Comparison of ENCODE assay signal across 8 mouse cellular contexts in genomic region chr8:88697642-88698031, GRCm38 (mm10). TPM values are rescaled to one million over a fixed set of nuclear protein-coding genes. Genes with fewer than 3 reads are reported as not detected.
DNase-seq lines count a peak whose midpoint lies in the region; ATAC-seq and TF ChIP-seq lines count a peak whose summit lies in the region.

No protein-coding gene starts in this region.

- TF ChIP-seq EP300 in ES-Bruce4 (IDR thresholded peaks at IDR 0.05; ENCODE audit: insufficient read depth, low read depth, low read length): no peak
- no peak for TF ChIP-seq EP300 in heart, postnatal 0 days (IDR thresholded peaks at IDR 0.05; ENCODE audit: low read depth)

- H3K9me3 ChIP-seq in ES-Bruce4 (replicated peaks; ENCODE audit: control insufficient read depth, insufficient read depth, low read length, poor library complexity, severe bottlenecking): no peaks in the 10 kb centered on the region
- H3K9me3 ChIP-seq in heart, postnatal 0 days (replicated peaks; ENCODE audit: control insufficient read depth, low read length): no peaks in the 10 kb centered on the region
- H3K9me3 ChIP-seq in liver, embryonic 13.5 days (replicated peaks): no peaks in the 10 kb centered on the region
- H3K9me3 ChIP-seq in stomach, embryonic 15.5 days: no peaks in the 10 kb centered on the region

- TF ChIP-seq CTCF in ES-Bruce4 (IDR thresholded peaks at IDR 0.05; ENCODE audit: low read depth, low read length): no peak
- no peak for TF ChIP-seq CTCF in heart, postnatal 0 days (IDR thresholded peaks at IDR 0.05; ENCODE audit: low read depth)

- H3K27me3 ChIP-seq in ES-Bruce4 (ENCODE audit: control insufficient read depth, insufficient read depth, low read length, poor library complexity, severe bottlenecking): no peaks in the 10 kb centered on the region
- no peaks in the 10 kb centered on the region for H3K27me3 ChIP-seq in heart, postnatal 0 days (ENCODE audit: control insufficient read depth, insufficient read depth, low read length)
- no peaks in the 10 kb centered on the region for H3K27me3 ChIP-seq in liver, embryonic 13.5 days
- no peaks in the 10 kb centered on the region for H3K27me3 ChIP-seq in stomach, embryonic 15.5 days (replicated peaks)

- no peak overlapping the region for H3K27ac ChIP-seq in ES-Bruce4 (ENCODE audit: insufficient read depth, low read length)
- peak overlapping the region; percentile 86 for H3K27ac ChIP-seq in heart, postnatal 0 days (ENCODE audit: low read depth)
- H3K27ac ChIP-seq in liver, embryonic 13.5 days: peak overlapping the region; percentile 76; the same call in 1 of the 2 replicates
- peak overlapping the region; percentile 82 for H3K27ac ChIP-seq in stomach, embryonic 15.5 days

- no peaks in the 10 kb centered on the region for H3K36me3 ChIP-seq in ES-Bruce4 (ENCODE audit: control insufficient read depth, insufficient read depth, low read length, poor library complexity, severe bottlenecking)
- no peaks in the 10 kb centered on the region for H3K36me3 ChIP-seq in heart, postnatal 0 days (replicated peaks; ENCODE audit: control insufficient read depth, insufficient read depth, low read length)
- H3K36me3 ChIP-seq in liver, embryonic 13.5 days: no peaks in the 10 kb centered on the region
- no peaks in the 10 kb centered on the region for H3K36me3 ChIP-seq in stomach, embryonic 15.5 days

- TF ChIP-seq POLR2A in ES-Bruce4 (IDR thresholded peaks at IDR 0.05; ENCODE audit: insufficient read depth, low read length): no peak

- WGBS in heart, postnatal 0 days: 7% methylated on average over 4 of the region's 4 CpGs
- WGBS in liver, embryonic 13.5 days (ENCODE audit: insufficient replicate concordance): 13% methylated on average over 4 of the region's 4 CpGs
- 18% methylated on average over 4 of the region's 4 CpGs for WGBS in stomach, embryonic 15.5 days

- DNase-seq in kidney, adult 11 months: peak; percentile 26
- no peak for DNase-seq in kidney, postnatal 14 days
- DNase-seq in cerebellum, postnatal 10 days: peak; percentile 59 to 66
- peak; percentile 36 for DNase-seq in heart, postnatal 0 days (ENCODE audit: low spot score)
- DNase-seq in liver, embryonic 13.5 days: no peak
- no peak for DNase-seq in layer of hippocampus, postnatal 25 days (ENCODE audit: extremely low spot score in 1 of 2, low spot score in 1 of 2)

- H3K4me2 ChIP-seq in heart, postnatal 0 days (ENCODE audit: low read depth, low read length): peak overlapping the region; percentile 79
- peak overlapping the region; percentile 90 for H3K4me2 ChIP-seq in liver, embryonic 13.5 days
- peak overlapping the region; percentile 75 for H3K4me2 ChIP-seq in stomach, embryonic 15.5 days

- no peak for ATAC-seq in heart, postnatal 0 days (ENCODE audit: insufficient read depth, low read depth)
- no peak for ATAC-seq in liver, embryonic 13.5 days (ENCODE audit: low read depth)
- ATAC-seq in stomach, embryonic 15.5 days (ENCODE audit: insufficient read depth, low FRiP score, low read depth): no peak

- H3K4me3 ChIP-seq in ES-Bruce4 (ENCODE audit: low read depth, low read length): peak overlapping the region; percentile 65
- peak overlapping the region; percentile 83 for H3K4me3 ChIP-seq in heart, postnatal 0 days (ENCODE audit: low read depth, low read length)
- peak overlapping the region; percentile 85 for H3K4me3 ChIP-seq in liver, embryonic 13.5 days (replicated peaks)
- H3K4me3 ChIP-seq in stomach, embryonic 15.5 days (replicated peaks): peak overlapping the region; percentile 98

- H3K9ac ChIP-seq in ES-Bruce4 (ENCODE audit: low read depth, poor library complexity, severe bottlenecking): peak overlapping the region; percentile 44
- peak overlapping the region; percentile 82 for H3K9ac ChIP-seq in heart, postnatal 0 days (replicated peaks; ENCODE audit: low read depth, low read length)
- peak overlapping the region; percentile 83 for H3K9ac ChIP-seq in liver, embryonic 13.5 days
- H3K9ac ChIP-seq in stomach, embryonic 15.5 days: peak overlapping the region; percentile 97

- no peaks in the 10 kb centered on the region for H3K4me1 ChIP-seq in ES-Bruce4 (ENCODE audit: control insufficient read depth, insufficient read depth, low read length)
- peaks cover 6% of the 10 kb centered on the region; the same call in 1 of the 2 replicates for H3K4me1 ChIP-seq in heart, postnatal 0 days (ENCODE audit: control insufficient read depth, insufficient read depth)
- peaks cover 25% of the 10 kb centered on the region for H3K4me1 ChIP-seq in liver, embryonic 13.5 days (replicated peaks)
- peaks cover 9% of the 10 kb centered on the region for H3K4me1 ChIP-seq in stomach, embryonic 15.5 days

RNA-seq across cellular contexts. Expression of gene Cyld, which starts 0.8 kb away (rescaled TPM):
- polyA plus RNA-seq in ES-Bruce4 (2011; ENCODE audit: insufficient read depth, insufficient read length, low read depth, missing spikeins): 17.8 and 18.6 TPM in 2 replicates
- 11.1 and 13.4 TPM in 2 replicates for total RNA-seq in heart, postnatal 0 days (2014; rRNA removed; ENCODE audit: low replicate concordance)
- 7.8 and 8.2 TPM in 2 replicates for polyA plus RNA-seq in heart, postnatal 0 days (2015; fragmentation: Nextera tagmentation; extraction: Ambion mirVana)
- polyA plus RNA-seq in liver, embryonic 13.5 days (2015; fragmentation: Nextera tagmentation; extraction: Ambion mirVana): 5.8 and 7.4 TPM in 2 replicates
- polyA plus RNA-seq in stomach, embryonic 15.5 days (2015; fragmentation: Nextera tagmentation; extraction: Ambion mirVana): 13.7 and 14.1 TPM in 2 replicates
- total RNA-seq in layer of hippocampus, postnatal 25 days (2021): 10 to 100 TPM; 73.2 to 77.0 TPM

RNA-seq across cellular contexts. Expression of gene Nod2, which starts 50.5 kb away (rescaled TPM):
- 0.90 and 1.2 TPM in 2 replicates for polyA plus RNA-seq in ES-Bruce4 (2011; ENCODE audit: insufficient read depth, insufficient read length, low read depth, missing spikeins)
- 0.54 TPM in 1 of 2 replicates, not detected in the other for total RNA-seq in heart, postnatal 0 days (2014; rRNA removed; ENCODE audit: low replicate concordance)
- polyA plus RNA-seq in heart, postnatal 0 days (2015; fragmentation: Nextera tagmentation; extraction: Ambion mirVana): 0.10 and 0.14 TPM in 2 replicates
- 0.02 TPM in 1 of 2 replicates, not detected in the other for polyA plus RNA-seq in liver, embryonic 13.5 days (2015; fragmentation: Nextera tagmentation; extraction: Ambion mirVana)
- 0.19 and 0.21 TPM in 2 replicates for polyA plus RNA-seq in stomach, embryonic 15.5 days (2015; fragmentation: Nextera tagmentation; extraction: Ambion mirVana)
- total RNA-seq in layer of hippocampus, postnatal 25 days (2021): under 1 TPM; 0.10 to 0.19 TPM

Comparison
In these comparisons a context has a peak if more than half of its experiments do, and no peak if none do; other contexts are left out.
1. DNase-seq: peak in kidney, adult 11 months (single experiment), cerebellum, postnatal 10 days (2 of 2) and heart, postnatal 0 days (single experiment); none in kidney, postnatal 14 days (single experiment), liver, embryonic 13.5 days (single experiment) and layer of hippocampus, postnatal 25 days (0 of 2).
2. H3K9ac ChIP-seq: peak in every context shown above with its lines; median percentile 97 in stomach, embryonic 15.5 days; 83 in liver, embryonic 13.5 days; 82 in heart, postnatal 0 days; 44 in ES-Bruce4.
3. Peak in every context shown above with its lines, with median percentiles within 50 percentile points of each other: H3K4me3 ChIP-seq and H3K4me2 ChIP-seq.